Mouse (Mus musculus): ENCODE results near the gene Vcan. TPM values are rescaled to one million over a fixed set of nuclear protein-coding genes. Genes with fewer than 3 reads are reported as not detected.

The Vcan gene
- polyA plus RNA-seq, 1 experiment from 2014 or later, result 61.9 TPM

DNA sequence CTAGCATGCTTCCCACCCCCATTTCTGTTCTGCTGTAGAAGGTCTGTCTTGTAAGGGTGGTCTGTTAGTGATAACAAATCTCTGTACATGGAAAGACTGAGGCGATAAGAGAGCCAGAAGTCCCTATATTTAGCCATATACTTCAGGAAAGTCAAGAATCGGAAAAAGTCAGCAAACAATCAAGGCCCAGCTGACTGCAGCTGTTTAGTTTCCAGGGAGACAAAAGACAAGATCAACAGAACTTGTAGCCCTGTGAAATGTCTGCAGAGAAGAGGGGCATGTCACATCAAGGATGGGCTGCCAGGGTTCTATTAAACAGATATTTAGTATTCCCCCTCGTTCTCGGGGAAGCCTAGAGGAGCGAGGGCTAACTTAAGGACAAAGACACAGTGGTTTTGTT lies 7.2 kb downstream of the Vcan start:
- ATAC-seq (ENCODE audit: low FRiP score, low TSS enrichment), result no peak
- H3K27ac ChIP-seq (ENCODE audit: low read length), result peak overlapping the region; percentile 50; the same call in 1 of the 2 replicates
- no peaks in the 10 kb centered on the region for H3K36me3 ChIP-seq (ENCODE audit: insufficient read depth, low read length)
- H3K27me3 ChIP-seq (ENCODE audit: insufficient read depth, low read length), result no peaks in the 10 kb centered on the region
- 58% methylated on average over 5 of the region's 5 CpGs for WGBS
- H3K9me3 ChIP-seq (ENCODE audit: low read length), result no peaks in the 10 kb centered on the region
- peaks cover 18% of the 10 kb centered on the region for H3K4me1 ChIP-seq (ENCODE audit: insufficient read depth, low read length)
- no peak overlapping the region for H3K9ac ChIP-seq (replicated peaks; ENCODE audit: low read length)
- no peak overlapping the region for H3K4me3 ChIP-seq (ENCODE audit: low read length)
- no peak overlapping the region for H3K4me2 ChIP-seq (replicated peaks; ENCODE audit: low read depth, low read length)

DNA sequence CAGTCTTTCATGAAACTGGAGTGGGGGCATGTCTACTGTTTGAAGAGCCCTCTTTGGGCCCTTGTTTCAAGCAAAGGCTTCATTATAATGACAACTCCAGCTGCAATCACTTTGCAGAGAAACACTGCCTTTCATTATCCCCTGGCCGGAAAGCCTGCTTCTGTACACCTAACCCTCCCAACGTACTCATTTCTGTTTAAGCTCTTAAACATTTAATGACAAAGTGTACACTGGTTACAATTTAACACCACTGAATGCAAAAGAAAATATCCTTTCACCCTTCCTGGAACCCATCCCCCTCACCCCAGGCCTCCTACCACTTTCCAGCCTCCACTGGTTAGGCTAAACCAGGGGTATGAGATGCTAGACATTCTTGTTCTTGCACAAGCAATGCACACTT lies 15.8 kb downstream of the Vcan start:
- peak overlapping the region; percentile 24; the same call in 1 of the 2 replicates for H3K27ac ChIP-seq (ENCODE audit: low read length)
- H3K9me3 ChIP-seq (ENCODE audit: low read length), result no peaks in the 10 kb centered on the region
- H3K9ac ChIP-seq (replicated peaks; ENCODE audit: low read length), result no peak overlapping the region
- ATAC-seq (ENCODE audit: low FRiP score, low TSS enrichment), result peak; percentile 65
- H3K36me3 ChIP-seq (ENCODE audit: insufficient read depth, low read length), result peaks cover 6% of the 10 kb centered on the region
- H3K4me1 ChIP-seq (ENCODE audit: insufficient read depth, low read length), result no peaks in the 10 kb centered on the region
- no peak overlapping the region for H3K4me2 ChIP-seq (replicated peaks; ENCODE audit: low read depth, low read length)
- 66% methylated on average over 2 of the region's 2 CpGs for WGBS
- no peaks in the 10 kb centered on the region for H3K27me3 ChIP-seq (ENCODE audit: insufficient read depth, low read length)
- H3K4me3 ChIP-seq (ENCODE audit: low read length), result no peak overlapping the region

DNA sequence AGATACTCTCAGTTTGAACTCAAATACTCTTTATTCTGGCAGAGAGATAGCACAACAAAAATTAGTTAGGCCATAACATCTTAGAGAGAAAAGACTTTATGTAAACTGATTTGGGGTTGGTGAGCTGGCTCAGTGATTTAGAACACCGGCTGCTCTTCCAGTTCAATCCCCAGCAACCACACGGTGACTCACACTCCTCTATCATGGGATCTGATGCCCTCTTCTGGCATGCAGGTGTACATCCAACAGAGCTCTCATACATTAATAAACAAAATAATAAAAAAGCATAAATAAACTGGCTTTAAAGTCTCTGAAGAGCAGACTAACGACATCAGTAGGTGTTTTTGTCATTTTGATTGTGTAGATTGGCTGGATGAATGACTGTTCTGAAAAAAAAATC lies 21.8 kb downstream of the Vcan start:
- H3K36me3 ChIP-seq (ENCODE audit: insufficient read depth, low read length), result peaks cover 13% of the 10 kb centered on the region; the same call in 1 of the 2 replicates
- no peak for ATAC-seq (ENCODE audit: low FRiP score, low TSS enrichment)
- no peaks in the 10 kb centered on the region for H3K9me3 ChIP-seq (ENCODE audit: low read length)
- H3K4me1 ChIP-seq (ENCODE audit: insufficient read depth, low read length), result no peaks in the 10 kb centered on the region
- no peak overlapping the region for H3K4me2 ChIP-seq (replicated peaks; ENCODE audit: low read depth, low read length)
- no peak overlapping the region for H3K27ac ChIP-seq (ENCODE audit: low read length)
- WGBS, result 58% methylated on average over 3 of the region's 3 CpGs
- H3K4me3 ChIP-seq (ENCODE audit: low read length), result no peak overlapping the region
- H3K9ac ChIP-seq (replicated peaks; ENCODE audit: low read length), result no peak overlapping the region
- no peaks in the 10 kb centered on the region for H3K27me3 ChIP-seq (ENCODE audit: insufficient read depth, low read length)

DNA sequence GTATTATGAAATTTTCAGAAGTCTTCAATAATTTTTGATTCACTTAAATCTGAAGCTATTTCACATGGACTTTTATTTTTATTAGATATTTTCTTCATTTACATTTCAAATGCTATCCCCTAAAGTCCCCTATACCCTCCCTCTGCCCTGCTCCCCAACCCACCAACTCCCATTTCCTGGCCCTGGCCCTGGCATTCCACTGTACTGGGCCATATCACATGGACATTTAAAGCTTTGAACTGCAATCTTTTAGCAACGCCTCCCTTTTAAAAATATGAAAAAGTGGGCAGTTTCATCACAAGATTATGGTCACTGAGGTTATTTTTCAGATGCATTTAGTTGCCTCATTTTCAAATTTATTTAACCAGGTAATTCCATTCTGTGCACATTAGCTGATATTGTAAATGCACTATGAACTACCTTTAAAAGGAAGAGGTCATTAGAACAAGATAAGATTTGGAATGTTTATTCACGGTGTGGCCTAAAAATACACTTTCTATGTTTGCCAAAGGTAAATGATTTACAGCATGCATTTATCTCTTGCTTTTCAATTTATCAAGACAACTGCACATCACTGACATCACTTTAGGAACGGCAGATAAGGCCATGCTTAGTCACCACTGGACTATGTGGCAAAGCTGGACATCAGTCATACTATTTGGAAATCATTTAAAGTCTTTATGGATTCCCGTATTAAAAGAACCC lies 32.7 kb downstream of the Vcan start:
- no peak overlapping the region for H3K9ac ChIP-seq (replicated peaks; ENCODE audit: low read length)
- no peaks in the 10 kb centered on the region for H3K4me1 ChIP-seq (ENCODE audit: insufficient read depth, low read length)
- WGBS, result 87% methylated on average over 4 of the region's 4 CpGs
- H3K27me3 ChIP-seq (ENCODE audit: insufficient read depth, low read length), result no peaks in the 10 kb centered on the region
- H3K9me3 ChIP-seq (ENCODE audit: low read length), result no peaks in the 10 kb centered on the region
- no peak overlapping the region for H3K4me2 ChIP-seq (replicated peaks; ENCODE audit: low read depth, low read length)
- ATAC-seq (ENCODE audit: low FRiP score, low TSS enrichment), result no peak
- H3K4me3 ChIP-seq (ENCODE audit: low read length), result no peak overlapping the region
- no peak overlapping the region for H3K27ac ChIP-seq (ENCODE audit: low read length)
- H3K36me3 ChIP-seq (ENCODE audit: insufficient read depth, low read length), result peaks cover 18% of the 10 kb centered on the region

DNA sequence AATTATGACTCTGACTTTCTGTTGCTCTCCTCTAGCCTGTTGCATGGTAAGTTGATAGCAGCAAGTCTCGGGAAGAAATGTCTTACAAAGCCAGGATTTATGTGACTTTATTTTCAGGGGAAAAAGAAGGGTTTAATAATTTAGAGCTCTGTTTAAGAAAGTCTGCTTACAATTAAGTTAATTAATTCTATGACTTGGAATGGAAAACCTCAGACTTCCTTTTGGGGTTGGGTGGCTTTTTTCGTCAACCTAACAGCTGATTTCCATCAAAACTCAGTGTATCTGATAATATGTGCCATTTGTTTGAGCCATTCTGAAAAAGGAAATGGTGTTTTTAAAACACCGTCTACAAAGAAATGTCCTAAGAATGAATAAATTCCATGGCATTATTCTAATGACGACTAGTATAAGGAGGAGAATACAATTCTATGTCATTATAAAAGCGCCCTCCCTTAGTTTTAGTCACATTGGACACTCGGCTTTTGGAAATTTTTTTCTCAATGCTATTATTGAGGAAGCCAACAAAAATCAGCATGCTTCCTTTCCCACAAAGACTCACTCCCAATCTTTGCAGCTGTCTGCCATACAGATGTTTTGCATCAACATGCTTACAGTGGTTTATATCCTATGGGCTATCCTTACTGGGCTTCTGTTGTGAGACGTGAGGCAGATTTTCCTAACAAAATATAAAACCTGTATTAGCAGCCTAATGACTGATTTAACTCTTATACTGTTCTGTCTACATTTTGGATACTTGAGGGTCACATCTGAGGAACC lies 34.0 kb downstream of the Vcan start:
- Histone ChIP-seq H3K27me3 (ENCODE audit: insufficient read depth, low read length) (no peaks in the 10 kb centered on the region), H3K4me2 (replicated peaks; ENCODE audit: low read depth, low read length) (no peak overlapping the region), H3K4me1 (ENCODE audit: insufficient read depth, low read length) (no peaks in the 10 kb centered on the region), H3K9me3 (ENCODE audit: low read length) (no peaks in the 10 kb centered on the region), H3K27ac (ENCODE audit: low read length) (no peak overlapping the region), H3K36me3 (ENCODE audit: insufficient read depth, low read length) (peaks cover 31% of the 10 kb centered on the region), H3K4me3 (ENCODE audit: low read length) (no peak overlapping the region), H3K9ac (replicated peaks; ENCODE audit: low read length) (no peak overlapping the region)
- ATAC-seq (ENCODE audit: low FRiP score, low TSS enrichment), result peak; percentile 73; the same call in 1 of the 2 replicates
- 54% methylated on average over 7 of the region's 7 CpGs for WGBS

DNA sequence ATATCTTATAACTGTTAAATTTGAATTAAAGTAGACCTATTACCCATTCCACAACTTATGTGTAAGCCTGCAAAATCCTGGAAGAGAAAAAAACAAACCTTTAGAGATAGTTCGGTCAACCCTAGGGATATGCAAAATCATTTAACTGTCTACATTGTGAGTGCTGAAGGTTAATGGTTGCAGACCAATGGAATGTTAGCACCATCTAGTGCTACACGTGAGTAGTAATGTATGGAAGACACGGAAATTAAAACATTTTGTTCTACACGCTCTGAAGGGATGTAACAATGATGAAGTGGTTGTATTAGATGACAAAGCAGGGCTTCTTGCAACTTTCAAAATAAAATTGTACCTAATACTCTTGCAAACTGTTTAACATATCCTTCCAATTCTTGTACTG lies 39.9 kb downstream of the Vcan start:
- H3K9me3 ChIP-seq (ENCODE audit: low read length), result no peaks in the 10 kb centered on the region
- peaks cover 34% of the 10 kb centered on the region for H3K36me3 ChIP-seq (ENCODE audit: insufficient read depth, low read length)
- H3K4me2 ChIP-seq (replicated peaks; ENCODE audit: low read depth, low read length), result no peak overlapping the region
- WGBS, result 87% methylated on average over 4 of the region's 4 CpGs
- no peak overlapping the region for H3K27ac ChIP-seq (ENCODE audit: low read length)
- H3K9ac ChIP-seq (replicated peaks; ENCODE audit: low read length), result no peak overlapping the region
- no peak for ATAC-seq (ENCODE audit: low FRiP score, low TSS enrichment)
- H3K27me3 ChIP-seq (ENCODE audit: insufficient read depth, low read length), result no peaks in the 10 kb centered on the region
- H3K4me3 ChIP-seq (ENCODE audit: low read length), result no peak overlapping the region
- H3K4me1 ChIP-seq (ENCODE audit: insufficient read depth, low read length), result no peaks in the 10 kb centered on the region

DNA sequence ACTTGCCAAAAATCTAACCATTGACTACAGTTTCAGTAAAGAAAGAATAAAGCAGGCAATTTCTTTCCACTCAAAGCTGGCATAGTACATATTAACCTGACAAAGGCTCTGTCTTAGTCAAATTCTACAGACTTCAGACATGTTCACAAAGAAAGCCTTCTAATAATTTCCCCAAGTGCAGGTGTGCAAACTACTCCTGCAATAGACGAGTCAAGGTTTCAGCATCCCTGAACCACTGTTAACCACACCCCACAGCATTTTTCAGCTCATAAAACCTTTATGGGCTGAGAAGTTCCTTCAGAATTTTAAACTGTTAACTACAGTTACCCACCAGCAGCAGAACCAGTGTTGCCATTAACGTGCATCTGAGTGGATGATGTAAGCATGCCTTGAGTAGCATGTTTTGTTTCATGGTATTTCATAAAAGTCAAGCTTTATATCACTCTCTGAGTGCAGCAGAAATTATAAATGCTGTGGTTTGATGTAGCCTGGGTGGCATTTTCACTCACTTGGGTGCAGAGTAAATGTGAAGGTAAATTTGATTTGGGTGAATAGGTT lies 42.2 kb downstream of the Vcan start:
- Histone ChIP-seq H3K27me3 (ENCODE audit: insufficient read depth, low read length) (no peaks in the 10 kb centered on the region), H3K4me1 (ENCODE audit: insufficient read depth, low read length) (no peaks in the 10 kb centered on the region), H3K9ac (replicated peaks; ENCODE audit: low read length) (no peak overlapping the region), H3K9me3 (ENCODE audit: low read length) (no peaks in the 10 kb centered on the region), H3K4me3 (ENCODE audit: low read length) (no peak overlapping the region), H3K4me2 (replicated peaks; ENCODE audit: low read depth, low read length) (no peak overlapping the region), H3K36me3 (ENCODE audit: insufficient read depth, low read length) (peaks cover 24% of the 10 kb centered on the region), H3K27ac (ENCODE audit: low read length) (no peak overlapping the region)
- ATAC-seq (ENCODE audit: low FRiP score, low TSS enrichment), result no peak
- WGBS, result 80% methylated on average over 2 of the region's 2 CpGs

DNA sequence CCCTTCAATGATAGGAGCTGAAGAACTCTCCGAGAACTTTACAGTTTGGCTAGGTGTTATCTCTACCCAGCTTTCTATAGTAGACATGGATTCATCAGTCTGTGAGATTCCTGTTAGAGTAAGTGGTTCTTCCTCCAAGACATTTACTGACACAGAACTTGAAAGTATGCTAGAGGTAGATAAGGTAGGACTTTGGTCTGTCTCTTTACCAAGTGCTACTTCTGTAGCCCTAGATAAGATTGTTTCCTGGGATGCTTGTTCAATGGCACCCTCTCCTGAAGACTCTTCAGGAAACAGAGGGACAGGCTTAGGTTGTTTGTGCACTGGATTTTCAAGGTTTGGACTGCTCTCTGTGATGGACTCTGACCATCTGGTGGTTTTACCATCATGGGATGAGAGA lies 49.7 kb downstream of the Vcan start:
- no peaks in the 10 kb centered on the region for H3K9me3 ChIP-seq (ENCODE audit: low read length)
- no peak overlapping the region for H3K27ac ChIP-seq (ENCODE audit: low read length)
- no peak overlapping the region for H3K4me2 ChIP-seq (replicated peaks; ENCODE audit: low read depth, low read length)
- WGBS, result 91% methylated on average over 1 of the region's 1 CpGs
- no peak for ATAC-seq (ENCODE audit: low FRiP score, low TSS enrichment)
- no peaks in the 10 kb centered on the region for H3K4me1 ChIP-seq (ENCODE audit: insufficient read depth, low read length)
- peaks cover 45% of the 10 kb centered on the region for H3K36me3 ChIP-seq (ENCODE audit: insufficient read depth, low read length)
- H3K9ac ChIP-seq (replicated peaks; ENCODE audit: low read length), result no peak overlapping the region
- H3K27me3 ChIP-seq (ENCODE audit: insufficient read depth, low read length), result no peaks in the 10 kb centered on the region
- H3K4me3 ChIP-seq (ENCODE audit: low read length), result no peak overlapping the region

DNA sequence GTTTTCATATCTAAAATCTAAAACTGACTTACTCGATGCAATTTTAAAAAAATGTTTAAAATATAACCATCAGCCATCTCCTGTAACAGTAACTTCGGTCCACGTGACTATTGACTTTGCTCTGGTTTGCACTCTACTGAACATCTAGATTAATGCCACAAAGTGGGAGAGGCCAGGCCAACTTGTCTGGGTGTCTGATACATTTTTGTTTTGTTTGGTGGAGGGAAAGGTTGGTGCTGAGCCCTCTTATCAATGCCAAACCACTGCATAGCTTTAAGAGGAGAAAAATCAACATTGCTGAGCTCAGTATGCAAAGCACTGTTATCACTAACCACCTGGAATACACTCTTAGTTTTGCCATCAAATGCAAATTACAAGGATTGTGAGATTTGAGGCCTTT lies 58.8 kb downstream of the Vcan start:
- WGBS, result 80% methylated on average over 3 of the region's 3 CpGs
- ATAC-seq (ENCODE audit: low FRiP score, low TSS enrichment), result no peak
- Histone ChIP-seq H3K4me3 (ENCODE audit: low read length) (no peak overlapping the region), H3K27me3 (ENCODE audit: insufficient read depth, low read length) (no peaks in the 10 kb centered on the region), H3K27ac (ENCODE audit: low read length) (no peak overlapping the region), H3K9ac (replicated peaks; ENCODE audit: low read length) (no peak overlapping the region), H3K36me3 (ENCODE audit: insufficient read depth, low read length) (peaks cover 31% of the 10 kb centered on the region), H3K4me2 (replicated peaks; ENCODE audit: low read depth, low read length) (no peak overlapping the region), H3K4me1 (ENCODE audit: insufficient read depth, low read length) (no peaks in the 10 kb centered on the region), H3K9me3 (ENCODE audit: low read length) (no peaks in the 10 kb centered on the region)

DNA sequence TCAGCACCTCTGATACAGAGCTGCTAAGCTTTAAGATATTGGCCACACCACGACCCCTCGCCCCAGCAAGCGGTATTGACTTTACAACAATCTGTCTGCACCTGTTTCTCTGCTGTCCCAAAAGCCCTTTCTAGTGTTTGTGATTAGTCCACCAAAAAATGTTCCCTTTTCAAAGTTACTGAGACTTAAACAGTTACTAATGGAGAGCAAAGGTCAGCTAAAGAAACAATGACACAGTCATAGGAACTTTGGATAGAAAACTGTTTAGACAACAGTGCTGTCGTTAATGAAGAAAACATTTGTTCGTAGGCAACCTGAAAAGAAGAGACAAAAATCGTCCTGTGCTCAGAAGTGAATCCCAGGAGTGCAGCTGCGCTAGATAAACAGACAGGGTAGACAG lies 60.1 kb downstream of the Vcan start:
- Histone ChIP-seq H3K4me3 (ENCODE audit: low read length) (no peak overlapping the region), H3K9ac (replicated peaks; ENCODE audit: low read length) (no peak overlapping the region), H3K27ac (ENCODE audit: low read length) (no peak overlapping the region), H3K4me2 (replicated peaks; ENCODE audit: low read depth, low read length) (no peak overlapping the region), H3K4me1 (ENCODE audit: insufficient read depth, low read length) (no peaks in the 10 kb centered on the region), H3K36me3 (ENCODE audit: insufficient read depth, low read length) (peaks cover 24% of the 10 kb centered on the region), H3K27me3 (ENCODE audit: insufficient read depth, low read length) (no peaks in the 10 kb centered on the region), H3K9me3 (ENCODE audit: low read length) (no peaks in the 10 kb centered on the region)
- ATAC-seq (ENCODE audit: low FRiP score, low TSS enrichment), result no peak
- 79% methylated on average over 7 of the region's 7 CpGs for WGBS
